ENCODE assay signal across 8 mouse cellular contexts in genomic region chr7:79660291-79661150, GRCm38 (mm10). TPM values are rescaled to one million over a fixed set of nuclear protein-coding genes. Genes with fewer than 3 reads are reported as not detected.
DNase-seq lines count a peak whose midpoint lies in the region; ATAC-seq and TF ChIP-seq lines count a peak whose summit lies in the region.

No protein-coding gene starts in this region.

- H3K9ac ChIP-seq in hindbrain, embryonic 14.5 days: peak overlapping the region; percentile 53
- H3K9ac ChIP-seq in midbrain, embryonic 13.5 days (replicated peaks): peak overlapping the region; percentile 75

- peaks cover 2% of the 10 kb centered on the region; the same call in 1 of the 2 replicates for H3K36me3 ChIP-seq in thymus, adult 2 months (ENCODE audit: control insufficient read depth, insufficient read depth, low read length)
- H3K36me3 ChIP-seq in hindbrain, embryonic 14.5 days (replicated peaks; ENCODE audit: control insufficient read depth, insufficient read depth): no peaks in the 10 kb centered on the region
- no peaks in the 10 kb centered on the region for H3K36me3 ChIP-seq in midbrain, embryonic 13.5 days

- peak overlapping the region; percentile 86 for H3K4me2 ChIP-seq in hindbrain, embryonic 14.5 days (replicated peaks)
- H3K4me2 ChIP-seq in midbrain, embryonic 13.5 days (replicated peaks): peak overlapping the region; percentile 100

- no peak overlapping the region for H3K27ac ChIP-seq in thymus, adult 2 months (ENCODE audit: control insufficient read depth, insufficient read depth, low read length)
- H3K27ac ChIP-seq in hindbrain, embryonic 14.5 days: no peak overlapping the region
- no peak overlapping the region for H3K27ac ChIP-seq in midbrain, embryonic 13.5 days

- no peaks in the 10 kb centered on the region for H3K9me3 ChIP-seq in hindbrain, embryonic 14.5 days (ENCODE audit: control insufficient read depth, low read length)
- H3K9me3 ChIP-seq in midbrain, embryonic 13.5 days: no peaks in the 10 kb centered on the region

- WGBS in thymus, adult 2 months: under 1% methylated on average over 73 of the region's 73 CpGs
- WGBS in hindbrain, embryonic 14.5 days: under 1% methylated on average over 72 of the region's 73 CpGs
- whole genome bisulfite sequencing in midbrain, embryonic 13.5 days: under 1% methylated on average over 73 of the region's 73 CpGs

- H3K4me3 ChIP-seq in thymus, adult 2 months (ENCODE audit: control insufficient read depth, insufficient read depth, low read length): peak overlapping the region; percentile 70
- peak overlapping the region; percentile 87 for H3K4me3 ChIP-seq in hindbrain, embryonic 14.5 days (replicated peaks; ENCODE audit: low read length)
- H3K4me3 ChIP-seq in midbrain, embryonic 13.5 days (replicated peaks): peak overlapping the region; percentile 93

- 0 out of 2 replicates have a peak, but pooled peaks have one; percentile 3 for TF ChIP-seq POLR2A in thymus, adult 2 months (IDR thresholded peaks at IDR 0.05; ENCODE audit: control insufficient read depth, extremely low read depth, insufficient read depth, low read length, poor library complexity)

- H3K4me1 ChIP-seq in thymus, adult 2 months (replicated peaks; ENCODE audit: control insufficient read depth, insufficient read depth, low read length): peaks cover 10% of the 10 kb centered on the region
- peaks cover 10% of the 10 kb centered on the region for H3K4me1 ChIP-seq in hindbrain, embryonic 14.5 days (replicated peaks; ENCODE audit: control insufficient read depth, insufficient read depth, low read length)
- H3K4me1 ChIP-seq in midbrain, embryonic 13.5 days (replicated peaks): peaks cover 36% of the 10 kb centered on the region

- ATAC-seq in hindbrain, embryonic 14.5 days (ENCODE audit: low FRiP score): peak; percentile 43; the same call in 1 of the 2 replicates
- peak; percentile 35 for ATAC-seq in midbrain, embryonic 13.5 days

- no peaks in the 10 kb centered on the region for H3K27me3 ChIP-seq in thymus, adult 2 months (ENCODE audit: control insufficient read depth, insufficient read depth, low read length)
- H3K27me3 ChIP-seq in hindbrain, embryonic 14.5 days (ENCODE audit: control insufficient read depth, insufficient read depth, low read length): no peaks in the 10 kb centered on the region
- H3K27me3 ChIP-seq in midbrain, embryonic 13.5 days: no peaks in the 10 kb centered on the region; the same call in 1 of the 2 replicates

- no peak for TF ChIP-seq CTCF in thymus, adult 2 months (IDR thresholded peaks at IDR 0.05; ENCODE audit: borderline replicate concordance, control insufficient read depth, extremely low read depth, insufficient read depth, low read length, poor library complexity)

- peak; percentile 4 for DNase-seq in cerebellum, adult 9-10 months
- no peak for DNase-seq in cerebellum, adult 9-11 months
- no peak for DNase-seq in thymus, adult 2 months
- DNase-seq in thymus, adult 18-20 months: no peak
- no peak for DNase-seq in hindbrain, embryonic 14.5 days (ENCODE audit: low spot score)
- DNase-seq in c-Kit-positive CD71-positive TER-119-positive erythroid progenitor cells, embryonic 14.5 days (ENCODE audit: low spot score): no peak
- DNase-seq in right cerebral cortex, postnatal 25 days: no peak

RNA-seq across cellular contexts. Expression of gene Ticrr, which starts 0.5 kb away (rescaled TPM):
- polyA plus RNA-seq in thymus, adult 2 months (2012; rRNA removed): 7.7 and 12.0 TPM in 2 replicates
- 1.8 and 2.8 TPM in 2 replicates for polyA plus RNA-seq in hindbrain, embryonic 14.5 days (2014; fragmentation: Nextera tagmentation; extraction: Ambion mirVana)
- 3.4 and 4.9 TPM in 2 replicates for polyA plus RNA-seq in midbrain, embryonic 13.5 days (2015; fragmentation: Nextera tagmentation; extraction: Ambion mirVana)

RNA-seq across cellular contexts. Expression of gene Rhcg, which starts 43.1 kb away (rescaled TPM):
- 0.56 and 1.2 TPM in 2 replicates for polyA plus RNA-seq in thymus, adult 2 months (2012; rRNA removed)
- polyA plus RNA-seq in hindbrain, embryonic 14.5 days (2014; fragmentation: Nextera tagmentation; extraction: Ambion mirVana): 3.7 and 5.0 TPM in 2 replicates
- 2.1 and 2.5 TPM in 2 replicates for polyA plus RNA-seq in midbrain, embryonic 13.5 days (2015; fragmentation: Nextera tagmentation; extraction: Ambion mirVana)

RNA-seq across cellular contexts. Expression of gene Kif7, which starts 55.0 kb away (rescaled TPM):
- 5.7 and 6.3 TPM in 2 replicates for polyA plus RNA-seq in thymus, adult 2 months (2012; rRNA removed)
- polyA plus RNA-seq in hindbrain, embryonic 14.5 days (2014; fragmentation: Nextera tagmentation; extraction: Ambion mirVana): 1.8 and 2.0 TPM in 2 replicates
- polyA plus RNA-seq in midbrain, embryonic 13.5 days (2015; fragmentation: Nextera tagmentation; extraction: Ambion mirVana): 2.2 and 3.0 TPM in 2 replicates
